Mouse (Mus musculus): ENCODE measurements around the gene Gm281.

DNA sequence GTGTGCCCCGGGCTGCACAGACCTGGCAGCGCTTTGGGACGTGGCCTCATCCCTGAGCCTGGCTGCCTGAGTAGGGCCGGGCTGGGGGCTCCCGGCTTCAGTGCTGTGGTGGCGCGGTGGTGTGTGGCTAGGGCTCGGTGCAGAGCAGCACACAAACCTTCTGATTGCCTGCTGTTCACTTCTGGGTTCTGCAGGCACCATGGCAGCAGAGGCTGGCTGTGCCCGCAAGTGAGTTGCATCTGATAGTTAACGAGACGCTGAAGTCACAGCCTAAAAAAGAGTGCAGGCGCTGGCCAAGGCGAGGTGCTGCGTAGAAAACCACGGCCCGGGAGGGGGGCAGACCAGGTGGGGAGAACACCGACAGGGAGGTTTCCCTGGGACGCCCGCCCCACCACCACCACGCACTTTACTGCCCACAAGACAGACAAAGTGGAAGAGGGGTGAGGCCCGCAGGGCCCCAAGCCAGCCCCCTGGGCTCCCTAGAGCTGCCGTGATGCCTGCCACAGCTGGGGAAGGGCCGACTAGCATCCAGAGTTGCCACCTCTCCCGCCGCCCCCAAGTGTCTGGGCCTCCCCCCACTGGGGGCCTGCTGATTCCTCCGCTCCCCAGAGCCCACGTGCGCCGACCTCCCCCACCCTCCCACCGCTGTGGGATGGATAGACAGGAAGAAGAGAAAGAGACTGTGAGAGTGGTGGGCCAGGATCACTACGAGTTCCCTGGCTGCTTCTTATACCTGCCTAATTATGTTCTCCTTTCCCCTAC lies 19.2 kb upstream of the Gm281 start:
- TF ChIP-seq CTCF (IDR thresholded peaks at IDR 0.05; ENCODE audit: low read depth, low read length) = no peak
- no peak for TF ChIP-seq POLR2A (IDR thresholded peaks at IDR 0.05; ENCODE audit: borderline replicate concordance, low read depth, low read length)

Data from bone marrow macrophage, adult 2 months (primary cell).